Mouse (Mus musculus) erythroblast, embryonic 14.5 days (primary cell): ENCODE results near the gene Rara. TPM values are rescaled to one million over a fixed set of nuclear protein-coding genes. Genes with fewer than 3 reads are reported as not detected.

ENCODE experiments used
- H3K27me3 ChIP-seq: 2 replicates; pipeline ENCODE4 v1.6.1; 2012; ENCODE audit warnings: inconsistent platforms; ENCODE audit not compliant: control insufficient read depth
- H3K36me3 ChIP-seq: 2 replicates; pipeline ENCODE4 v1.6.1; 2012; ENCODE audit warnings: mild to moderate bottlenecking, inconsistent platforms; ENCODE audit not compliant: control insufficient read depth
- H3K4me1 ChIP-seq: 2 replicates; pipeline ENCODE4 v1.6.1; 2012; ENCODE audit warnings: inconsistent platforms; ENCODE audit not compliant: control insufficient read depth
- H3K4me3 ChIP-seq: replicated peaks from 2 replicates; pipeline ENCODE3; 2012; ENCODE audit warnings: moderate library complexity, mild to moderate bottlenecking, inconsistent platforms
- H3K9me3 ChIP-seq: 2 replicates; pipeline ENCODE4 v1.6.1; 2012; ENCODE audit warnings: low read length, inconsistent platforms, mixed read lengths; ENCODE audit not compliant: control insufficient read depth
- GATA1 ChIP-seq: IDR thresholded peaks from 2 replicates; pipeline ENCODE4 v1.6.1; 2012; ENCODE audit warnings: low read length, inconsistent platforms, mixed read lengths
- TAL1 ChIP-seq: IDR thresholded peaks from 3 replicates; pipeline ENCODE4 v1.6.1; 2012; ENCODE audit warnings: low read length, inconsistent platforms, mixed read lengths
- polyA plus RNA-seq: library from polyadenylated mRNA; stranded (reverse); fragments of >175 nt; gene quantifications from 2 replicates; pipeline ENCODE4 v1.2.3, GENCODE M21; 2012

Gene Rara
- polyA plus RNA-seq, 1 experiment: 0.20 TPM

DNA sequence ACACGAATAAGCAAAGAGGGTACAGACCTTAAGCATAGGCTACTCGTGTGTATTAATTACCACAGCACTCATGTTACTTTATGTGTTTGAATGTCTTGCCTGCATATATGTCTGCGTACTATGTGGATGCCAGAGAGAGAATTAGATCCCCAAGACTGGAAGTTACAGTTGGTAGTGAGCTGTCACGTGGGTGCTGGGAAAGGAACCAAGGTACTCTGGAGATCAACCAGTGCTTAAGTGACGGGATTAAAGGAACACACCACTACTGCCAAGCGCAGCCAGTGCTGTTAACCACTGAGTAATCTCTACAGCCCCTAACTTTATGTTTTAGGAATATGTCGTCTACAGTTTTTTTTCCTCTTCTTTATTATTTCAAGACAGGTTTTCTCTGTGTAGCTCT is 68.4 kb downstream of the Rara start:
- H3K4me1 ChIP-seq: no peaks in the 10 kb centered on the region; the same call in 1 of the 2 replicates
- H3K9me3 ChIP-seq: no peaks in the 10 kb centered on the region
- no peaks in the 10 kb centered on the region; the same call in 1 of the 2 replicates for H3K27me3 ChIP-seq
- peaks cover 100% of the 10 kb centered on the region for H3K36me3 ChIP-seq
- no peak for TF ChIP-seq GATA1
- TF ChIP-seq TAL1: no peak
- no peak overlapping the region for H3K4me3 ChIP-seq

GRCm38 (mm10) chr11:98997659-98998058 is 70.0 kb downstream of the Rara start:
- no peaks in the 10 kb centered on the region for H3K9me3 ChIP-seq
- no peaks in the 10 kb centered on the region; the same call in 1 of the 2 replicates for H3K27me3 ChIP-seq
- TF ChIP-seq GATA1: no peak
- TF ChIP-seq TAL1: no peak
- no peak overlapping the region for H3K4me3 ChIP-seq
- no peaks in the 10 kb centered on the region; the same call in 1 of the 2 replicates for H3K4me1 ChIP-seq
- peaks cover 100% of the 10 kb centered on the region for H3K36me3 ChIP-seq

GRCm38 (mm10) chr11:98998776-98999175 is 71.2 kb downstream of the Rara start:
- Histone ChIP-seq H3K27me3 (no peaks in the 10 kb centered on the region; the same call in 1 of the 2 replicates), H3K4me1 (no peaks in the 10 kb centered on the region; the same call in 1 of the 2 replicates), H3K4me3 (no peak overlapping the region), H3K36me3 (peaks cover 100% of the 10 kb centered on the region), H3K9me3 (no peaks in the 10 kb centered on the region)
- TF ChIP-seq GATA1: no peak
- TF ChIP-seq TAL1: no peak

GRCm38 (mm10) chr11:98999243-98999642 is 71.6 kb downstream of the Rara start:
- Histone ChIP-seq H3K36me3 (peaks cover 100% of the 10 kb centered on the region), H3K27me3 (no peaks in the 10 kb centered on the region; the same call in 1 of the 2 replicates), H3K4me1 (no peaks in the 10 kb centered on the region; the same call in 1 of the 2 replicates), H3K4me3 (no peak overlapping the region), H3K9me3 (no peaks in the 10 kb centered on the region)
- TF ChIP-seq TAL1 (no peak), GATA1 (no peak)

GRCm38 (mm10) chr11:99006788-99007187 is 79.2 kb downstream of the Rara start:
- Histone ChIP-seq H3K4me1 (no peaks in the 10 kb centered on the region; the same call in 1 of the 2 replicates), H3K27me3 (no peaks in the 10 kb centered on the region), H3K9me3 (no peaks in the 10 kb centered on the region), H3K4me3 (no peak overlapping the region), H3K36me3 (peaks cover 100% of the 10 kb centered on the region)
- no peak for TF ChIP-seq TAL1
- no peak for TF ChIP-seq GATA1

GRCm38 (mm10) chr11:99010124-99010523 is 82.5 kb downstream of the Rara start:
- no peak for TF ChIP-seq GATA1
- no peak for TF ChIP-seq TAL1
- Histone ChIP-seq H3K9me3 (no peaks in the 10 kb centered on the region), H3K27me3 (no peaks in the 10 kb centered on the region), H3K36me3 (peaks cover 100% of the 10 kb centered on the region), H3K4me1 (peaks cover 3% of the 10 kb centered on the region), H3K4me3 (no peak overlapping the region)

DNA sequence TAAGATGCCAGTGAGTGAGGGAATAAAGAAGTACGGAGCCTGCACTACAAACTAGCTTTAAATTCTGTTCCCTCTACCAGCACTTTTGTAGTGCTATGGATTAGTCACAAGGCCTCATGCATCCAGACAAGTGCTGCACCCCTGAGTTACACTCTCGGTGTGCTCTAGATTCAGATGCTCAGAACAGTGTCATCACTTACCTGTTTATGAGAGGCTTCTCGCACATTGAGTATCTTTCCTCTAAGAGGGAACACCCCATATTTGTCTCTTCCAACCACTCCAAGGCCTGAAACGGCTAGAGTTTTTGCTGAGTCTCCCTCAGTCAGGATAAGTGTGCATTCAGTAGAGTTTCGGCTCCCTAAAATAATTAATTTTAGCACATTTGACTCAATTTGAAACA is 83.1 kb downstream of the Rara start:
- Histone ChIP-seq H3K36me3 (peaks cover 100% of the 10 kb centered on the region), H3K4me3 (no peak overlapping the region), H3K27me3 (no peaks in the 10 kb centered on the region), H3K9me3 (no peaks in the 10 kb centered on the region), H3K4me1 (peaks cover 3% of the 10 kb centered on the region)
- TF ChIP-seq GATA1 (no peak), TAL1 (no peak)

DNA sequence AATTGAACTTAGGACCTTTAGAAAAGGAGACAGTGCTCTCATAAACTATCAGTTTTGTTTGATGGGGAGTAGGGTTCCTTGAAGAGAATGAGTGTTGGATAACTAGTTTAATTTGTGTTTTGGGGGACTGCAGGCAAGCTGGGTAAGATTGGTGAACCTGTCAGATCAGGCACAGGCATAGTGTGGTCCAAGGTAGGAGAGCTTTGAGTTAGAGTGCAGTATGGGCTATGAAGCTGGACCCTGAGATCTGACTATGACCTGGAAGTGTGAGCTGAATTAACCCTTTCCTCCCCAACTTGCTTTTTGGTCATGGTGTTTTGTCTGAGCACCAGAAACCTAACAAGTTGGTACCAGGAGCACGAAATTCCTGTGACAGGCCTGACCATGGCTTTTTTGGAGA is 86.2 kb downstream of the Rara start:
- Histone ChIP-seq H3K27me3 (no peaks in the 10 kb centered on the region), H3K4me3 (no peak overlapping the region), H3K4me1 (peaks cover 8% of the 10 kb centered on the region), H3K36me3 (peaks cover 100% of the 10 kb centered on the region), H3K9me3 (no peaks in the 10 kb centered on the region)
- no peak for TF ChIP-seq GATA1
- TF ChIP-seq TAL1: no peak

DNA sequence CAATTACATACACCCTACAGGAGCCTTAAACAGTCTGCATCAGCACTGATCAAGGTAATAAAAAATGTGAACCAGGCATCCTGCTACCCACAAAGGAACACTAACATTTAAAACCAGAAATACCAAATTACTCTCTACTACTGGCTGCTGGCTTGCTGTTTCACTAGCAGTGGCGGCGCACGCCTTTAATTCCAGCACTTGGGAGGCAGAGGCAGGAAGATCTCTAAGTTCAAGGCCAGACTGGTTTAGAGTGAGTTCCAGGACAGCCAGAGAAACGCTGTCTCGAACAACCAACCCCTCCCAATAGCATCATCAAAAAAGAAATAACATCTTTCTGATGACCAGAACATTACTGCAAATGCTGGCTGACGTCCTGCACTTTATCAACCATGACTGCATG is 92.2 kb downstream of the Rara start:
- Histone ChIP-seq H3K9me3 (no peaks in the 10 kb centered on the region), H3K4me3 (peak overlapping the region; percentile 22), H3K27me3 (no peaks in the 10 kb centered on the region), H3K36me3 (peaks cover 87% of the 10 kb centered on the region), H3K4me1 (peaks cover 39% of the 10 kb centered on the region)
- TF ChIP-seq GATA1: no peak

DNA sequence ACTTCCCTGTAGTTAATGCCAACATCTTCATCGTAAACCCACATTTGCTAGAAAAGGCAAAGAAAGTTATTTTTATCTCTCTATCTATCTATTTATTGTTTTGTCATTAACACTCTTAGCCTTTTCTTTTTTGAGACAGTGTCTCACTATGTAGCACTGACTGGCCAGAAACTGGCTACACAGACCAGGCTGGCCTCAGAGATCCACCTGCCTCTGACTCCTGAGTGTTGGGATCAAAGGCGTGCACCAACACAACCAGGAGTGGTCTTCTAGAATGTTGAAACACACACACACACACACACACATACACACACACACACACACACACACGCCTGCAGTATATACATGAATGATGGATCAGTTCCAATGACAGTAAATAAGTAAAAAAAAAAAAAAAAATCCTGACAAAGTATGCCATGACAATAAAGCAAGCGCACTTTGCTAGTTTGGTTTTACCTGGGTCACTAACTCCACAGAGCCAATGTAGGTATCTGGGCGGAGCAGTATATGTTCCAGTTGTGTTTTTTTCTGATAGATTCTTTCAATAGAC is 94.8 kb downstream of the Rara start:
- TF ChIP-seq TAL1: no peak
- Histone ChIP-seq H3K27me3 (no peaks in the 10 kb centered on the region), H3K9me3 (no peaks in the 10 kb centered on the region), H3K4me3 (peak overlapping the region; percentile 68), H3K4me1 (peaks cover 45% of the 10 kb centered on the region), H3K36me3 (peaks cover 61% of the 10 kb centered on the region)
